Mouse (Mus musculus): ENCODE results near the gene Coro7. TPM values are rescaled to one million over a fixed set of nuclear protein-coding genes. Genes with fewer than 3 reads are reported as not detected.
"Not testable (repeated sequence)": the region's sequence is repeated elsewhere in the genome, so short reads cannot be mapped to it uniquely, and the experiment has no call there.

Coro7 gene
- polyA plus RNA-seq, 1 experiment, result 31.2 TPM

DNA sequence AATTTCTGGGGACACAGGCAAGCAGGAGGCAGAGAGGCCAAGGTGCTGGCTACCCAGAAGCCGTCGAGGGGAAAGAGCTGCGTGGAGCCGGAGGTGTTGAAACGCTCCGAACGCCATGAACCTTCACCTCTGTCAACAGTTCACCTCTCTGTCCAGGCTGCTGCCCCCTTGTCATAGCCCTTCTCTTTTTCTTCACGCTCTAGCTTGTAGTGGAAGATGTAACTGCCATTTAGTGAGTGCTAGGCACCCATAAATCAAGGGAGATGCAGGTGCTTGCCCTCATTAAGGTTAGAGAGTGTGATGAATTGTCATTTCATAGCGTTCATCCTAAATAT is 4.8 kb upstream of the Coro7 start:
- Histone ChIP-seq H3K9ac (ENCODE audit: low read depth, poor library complexity, severe bottlenecking) (peak overlapping the region; percentile 78), H3K4me3 (ENCODE audit: low read depth, low read length) (peak overlapping the region; percentile 82), H3K36me3 (ENCODE audit: control insufficient read depth, insufficient read depth, low read length, poor library complexity, severe bottlenecking) (peaks cover 19% of the 10 kb centered on the region), H3K27ac (ENCODE audit: insufficient read depth, low read length) (no peak overlapping the region), H3K9me3 (replicated peaks; ENCODE audit: control insufficient read depth, insufficient read depth, low read length, poor library complexity, severe bottlenecking) (no peaks in the 10 kb centered on the region), H3K4me1 (ENCODE audit: control insufficient read depth, insufficient read depth, low read length) (no peaks in the 10 kb centered on the region), H3K27me3 (ENCODE audit: control insufficient read depth, insufficient read depth, low read length, poor library complexity, severe bottlenecking) (no peaks in the 10 kb centered on the region)
- TF ChIP-seq CTCF (IDR thresholded peaks at IDR 0.05; ENCODE audit: low read depth, low read length) (no peak), EP300 (IDR thresholded peaks at IDR 0.05; ENCODE audit: insufficient read depth, low read depth, low read length) (no peak), POLR2A (IDR thresholded peaks at IDR 0.05; ENCODE audit: insufficient read depth, low read length) (no peak)

DNA sequence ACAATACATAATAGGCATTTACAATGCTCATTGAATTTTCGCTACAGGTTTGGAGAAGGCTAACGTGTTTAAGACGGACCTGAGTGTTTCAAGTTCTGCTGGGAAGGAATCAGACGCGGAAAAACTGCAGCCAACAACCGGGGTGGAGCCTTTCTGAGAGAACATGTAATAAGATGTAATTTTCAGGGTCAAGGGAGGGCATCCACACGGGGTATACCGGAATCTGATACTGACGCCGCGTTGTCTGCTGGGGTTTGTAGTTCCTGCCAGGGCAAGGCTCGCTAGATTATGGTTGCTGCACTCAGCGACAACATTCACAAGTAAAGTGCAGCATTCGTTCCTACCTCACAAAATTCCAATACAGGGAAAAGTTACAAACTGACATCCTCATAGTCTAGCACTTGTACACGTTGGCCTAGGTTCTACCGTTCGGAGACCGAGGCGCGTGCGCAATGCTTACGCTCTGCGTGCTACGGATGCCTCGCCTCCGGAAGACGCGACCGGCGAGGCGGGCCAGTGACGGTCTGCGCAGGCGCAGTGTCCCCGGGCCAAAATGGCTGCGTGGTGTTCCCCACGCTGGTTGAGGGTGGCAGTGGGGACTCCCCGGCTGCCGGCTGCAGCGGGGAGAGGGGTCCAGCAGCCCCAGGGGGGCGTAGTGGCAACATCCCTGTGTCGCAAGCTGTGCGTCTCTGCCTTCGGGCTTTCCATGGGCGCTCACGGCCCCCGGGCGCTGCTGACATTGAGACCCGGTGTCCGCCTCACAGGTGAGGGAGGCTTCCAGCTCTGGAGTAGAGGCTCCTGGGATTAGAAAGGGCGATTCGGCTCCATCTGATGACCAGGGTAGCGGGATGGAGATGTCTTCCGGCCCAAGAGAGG is 4.2 kb upstream of the Coro7 start:
- H3K9me3 ChIP-seq (replicated peaks; ENCODE audit: control insufficient read depth, insufficient read depth, low read length, poor library complexity, severe bottlenecking), result no peaks in the 10 kb centered on the region
- peaks cover 13% of the 10 kb centered on the region for H3K36me3 ChIP-seq (ENCODE audit: control insufficient read depth, insufficient read depth, low read length, poor library complexity, severe bottlenecking)
- H3K9ac ChIP-seq (ENCODE audit: low read depth, poor library complexity, severe bottlenecking), result peak overlapping the region; percentile 78
- peak overlapping the region; percentile 82 for H3K4me3 ChIP-seq (ENCODE audit: low read depth, low read length)
- H3K4me1 ChIP-seq (ENCODE audit: control insufficient read depth, insufficient read depth, low read length), result no peaks in the 10 kb centered on the region
- TF ChIP-seq CTCF (IDR thresholded peaks at IDR 0.05; ENCODE audit: low read depth, low read length) (no peak), EP300 (IDR thresholded peaks at IDR 0.05; ENCODE audit: insufficient read depth, low read depth, low read length) (no peak), POLR2A (IDR thresholded peaks at IDR 0.05; ENCODE audit: insufficient read depth, low read length) (no peak)
- no peaks in the 10 kb centered on the region for H3K27me3 ChIP-seq (ENCODE audit: control insufficient read depth, insufficient read depth, low read length, poor library complexity, severe bottlenecking)
- peak overlapping the region; percentile 81 for H3K27ac ChIP-seq (ENCODE audit: insufficient read depth, low read length)

DNA sequence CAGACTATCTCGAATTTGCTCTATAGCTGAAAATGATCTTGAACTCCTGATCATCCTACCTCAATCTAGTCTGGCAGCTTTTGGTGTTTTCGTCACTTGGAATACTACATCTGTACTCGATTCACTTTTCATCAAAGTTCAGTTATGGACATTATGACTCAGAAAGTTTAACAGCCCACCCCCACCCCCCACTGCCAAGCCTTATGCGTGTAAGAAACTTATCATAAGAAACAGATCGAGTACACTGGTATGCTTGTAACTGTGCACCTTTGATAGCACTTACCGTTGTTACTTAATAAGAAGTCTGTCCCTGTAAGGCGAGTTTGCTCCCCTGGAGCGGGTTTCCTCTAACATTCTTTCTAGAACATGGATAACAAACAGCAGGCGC is 3.6 kb upstream of the Coro7 start:
- peak overlapping the region; percentile 78 for H3K9ac ChIP-seq (ENCODE audit: low read depth, poor library complexity, severe bottlenecking)
- H3K4me1 ChIP-seq (ENCODE audit: control insufficient read depth, insufficient read depth, low read length), result no peaks in the 10 kb centered on the region
- no peaks in the 10 kb centered on the region for H3K27me3 ChIP-seq (ENCODE audit: control insufficient read depth, insufficient read depth, low read length, poor library complexity, severe bottlenecking)
- peaks cover 10% of the 10 kb centered on the region for H3K36me3 ChIP-seq (ENCODE audit: control insufficient read depth, insufficient read depth, low read length, poor library complexity, severe bottlenecking)
- TF ChIP-seq EP300 (IDR thresholded peaks at IDR 0.05; ENCODE audit: insufficient read depth, low read depth, low read length) (no peak), POLR2A (IDR thresholded peaks at IDR 0.05; ENCODE audit: insufficient read depth, low read length) (no peak)
- H3K9me3 ChIP-seq (replicated peaks; ENCODE audit: control insufficient read depth, insufficient read depth, low read length, poor library complexity, severe bottlenecking), result no peaks in the 10 kb centered on the region
- peak overlapping the region; percentile 81 for H3K27ac ChIP-seq (ENCODE audit: insufficient read depth, low read length)
- H3K4me3 ChIP-seq (ENCODE audit: low read depth, low read length), result peak overlapping the region; percentile 82

- H3K9me3 ChIP-seq (replicated peaks; ENCODE audit: control insufficient read depth, insufficient read depth, low read length, poor library complexity, severe bottlenecking), result no peaks in the 10 kb centered on the region
- no peak overlapping the region for H3K4me3 ChIP-seq (ENCODE audit: low read depth, low read length)
- no peaks in the 10 kb centered on the region for H3K27me3 ChIP-seq (ENCODE audit: control insufficient read depth, insufficient read depth, low read length, poor library complexity, severe bottlenecking)
- H3K36me3 ChIP-seq (ENCODE audit: control insufficient read depth, insufficient read depth, low read length, poor library complexity, severe bottlenecking), result peaks cover 8% of the 10 kb centered on the region; the same call in 1 of the 2 replicates
- TF ChIP-seq POLR2A (IDR thresholded peaks at IDR 0.05; ENCODE audit: insufficient read depth, low read length) (no peak), CTCF (IDR thresholded peaks at IDR 0.05; ENCODE audit: low read depth, low read length) (no peak), EP300 (IDR thresholded peaks at IDR 0.05; ENCODE audit: insufficient read depth, low read depth, low read length) (no peak)
- no peaks in the 10 kb centered on the region for H3K4me1 ChIP-seq (ENCODE audit: control insufficient read depth, insufficient read depth, low read length)
- H3K9ac ChIP-seq (ENCODE audit: low read depth, poor library complexity, severe bottlenecking), result 0 out of 2 replicates have a peak overlapping the region, but pooled peaks have one; percentile 78
- no peak overlapping the region for H3K27ac ChIP-seq (ENCODE audit: insufficient read depth, low read length)
Measured at GRCm38 (mm10) chr16:4682628-4683179, 3.1 kb upstream of the Coro7 start.

GRCm38 (mm10) chr16:4680922-4681455 is 1.4 kb upstream of the Coro7 start:
- not testable (repeated sequence) for H3K4me1 ChIP-seq (ENCODE audit: control insufficient read depth, insufficient read depth, low read length); H3K9me3 ChIP-seq (replicated peaks; ENCODE audit: control insufficient read depth, insufficient read depth, low read length, poor library complexity, severe bottlenecking); H3K9ac ChIP-seq (ENCODE audit: low read depth, poor library complexity, severe bottlenecking)

GRCm38 (mm10) chr16:4678080-4678479 is 1.5 kb downstream of the Coro7 start:
- Histone ChIP-seq H3K4me3 (ENCODE audit: low read depth, low read length) (no peak overlapping the region), H3K4me1 (ENCODE audit: control insufficient read depth, insufficient read depth, low read length) (no peaks in the 10 kb centered on the region), H3K36me3 (ENCODE audit: control insufficient read depth, insufficient read depth, low read length, poor library complexity, severe bottlenecking) (no peaks in the 10 kb centered on the region), H3K9me3 (replicated peaks; ENCODE audit: control insufficient read depth, insufficient read depth, low read length, poor library complexity, severe bottlenecking) (no peaks in the 10 kb centered on the region), H3K9ac (ENCODE audit: low read depth, poor library complexity, severe bottlenecking) (no peak overlapping the region), H3K27me3 (ENCODE audit: control insufficient read depth, insufficient read depth, low read length, poor library complexity, severe bottlenecking) (no peaks in the 10 kb centered on the region), H3K27ac (ENCODE audit: insufficient read depth, low read length) (no peak overlapping the region)
- no peak for TF ChIP-seq EP300 (IDR thresholded peaks at IDR 0.05; ENCODE audit: insufficient read depth, low read depth, low read length)
- TF ChIP-seq CTCF (IDR thresholded peaks at IDR 0.05; ENCODE audit: low read depth, low read length), result no peak

More at GRCm38 (mm10) chr16:4680922-4681455, 1.4 kb upstream of the Coro7 start:
- H3K27me3 ChIP-seq (ENCODE audit: control insufficient read depth, insufficient read depth, low read length, poor library complexity, severe bottlenecking); H3K36me3 ChIP-seq (ENCODE audit: control insufficient read depth, insufficient read depth, low read length, poor library complexity, severe bottlenecking); H3K27ac ChIP-seq (ENCODE audit: insufficient read depth, low read length); H3K4me3 ChIP-seq (ENCODE audit: low read depth, low read length): not testable (repeated sequence)
